Mouse (Mus musculus) MEL (cell line): ENCODE measurements around the gene Irak2.

Source experiments
- CTCF ChIP-seq, 3 experiments: IDR thresholded peaks in 2 of 3; conservative IDR thresholded peaks in 1 of 3; 2 replicates each; pipeline ENCODE4 v1.5.1; 2011 to 2012; ENCODE audit warnings: low read length in 3 of 3, low read depth in 2 of 3, mild to moderate bottlenecking in 2 of 3, improper control_type of control experiment in 1 of 3, inconsistent platforms in 1 of 3, mixed read lengths in 1 of 3, moderate library complexity in 1 of 3; ENCODE audit not compliant: control insufficient read depth in 1 of 3, insufficient read depth in 1 of 3, poor library complexity in 1 of 3, severe bottlenecking in 1 of 3
- MXI1 ChIP-seq: IDR thresholded peaks from 2 replicates; pipeline ENCODE4 v1.6.1; 2011; ENCODE audit warnings: mild to moderate bottlenecking, low read depth, low read length, improper control_type of control experiment

- TF ChIP-seq MXI1 = no peak
- no peak for TF ChIP-seq CTCF (IDR thresholded peaks at IDR 0.05 in 2 of 3, conservative IDR thresholded peaks at IDR 0.05 in 1 of 3; ENCODE audit: control insufficient read depth in 1 of 3, insufficient read depth in 1 of 3, low read depth in 2 of 3, low read length in 3 of 3, poor library complexity in 1 of 3, severe bottlenecking in 1 of 3)
Observed at GRCm38 (mm10) chr6:113630322-113630721, 7.9 kb upstream of the Irak2 start.
